Mouse (Mus musculus) MEL (cell line): ENCODE measurements around the gene Fhad1. TPM values are rescaled to one million over a fixed set of nuclear protein-coding genes. Genes with fewer than 3 reads are reported as not detected.

Source experiments
- DNase-seq: peaks from one replicate; pipeline ENCODE4 v3.0.0; 2011; ENCODE audit warnings: low read depth, low spot score
- H3K27ac ChIP-seq: 2 replicates; pipeline ENCODE4 v1.5.1; 2012; ENCODE audit warnings: low read depth, mild to moderate bottlenecking, control low read depth, low read length, moderate library complexity; ENCODE audit not compliant: control insufficient read depth
- H3K27me3 ChIP-seq, 2 experiments: fragments of 150-350 bp in 1 of 2; sonication (generic) in 1 of 2; 2 replicates each; pipeline ENCODE4 v1.6.1; 2012; ENCODE audit warnings: low read length in 2 of 2, mild to moderate bottlenecking in 2 of 2, improper control_type of control experiment in 1 of 2, moderate library complexity in 1 of 2; ENCODE audit not compliant: insufficient read depth in 2 of 2, control insufficient read depth in 1 of 2
- H3K36me3 ChIP-seq, 2 experiments: 2 replicates each; pipeline ENCODE4 v1.6.1; 2012 to 2014; ENCODE audit warnings: low read length in 2 of 2, improper control_type of control experiment in 1 of 2, inconsistent platforms in 1 of 2, mild to moderate bottlenecking in 1 of 2; ENCODE audit not compliant: insufficient read depth in 2 of 2, control insufficient read depth in 1 of 2
- H3K4me1 ChIP-seq, 2 experiments: fragments of 150-350 bp in 1 of 2; sonication (generic) in 1 of 2; 2 replicates each; pipeline ENCODE4 v1.6.1; 2012; ENCODE audit warnings: low read length in 2 of 2, improper control_type of control experiment in 1 of 2, mild to moderate bottlenecking in 1 of 2; ENCODE audit not compliant: insufficient read depth in 2 of 2, control insufficient read depth in 1 of 2
- H3K4me3 ChIP-seq, 2 experiments: fragments of 150-350 bp in 1 of 2; sonication (generic) in 1 of 2; 2 replicates each; pipeline ENCODE4 v1.5.1; 2012; ENCODE audit warnings: low read depth in 2 of 2, low read length in 2 of 2, mild to moderate bottlenecking in 2 of 2, moderate library complexity in 2 of 2, control low read depth in 1 of 2, improper control_type of control experiment in 1 of 2; ENCODE audit not compliant: control insufficient read depth in 1 of 2, insufficient read depth in 1 of 2
- H3K79me2 ChIP-seq: 2 replicates; pipeline ENCODE4 v1.6.1; 2012; ENCODE audit warnings: mild to moderate bottlenecking, low read length, moderate library complexity; ENCODE audit not compliant: control insufficient read depth, poor library complexity, insufficient read depth
- H3K9ac ChIP-seq: 2 replicates; pipeline ENCODE4 v1.6.1; 2012; ENCODE audit warnings: low read depth, mild to moderate bottlenecking, control low read depth, low read length, moderate library complexity; ENCODE audit not compliant: control insufficient read depth, poor library complexity, severe bottlenecking
- H3K9me3 ChIP-seq: fragments of 150-350 bp; sonication (generic); replicated peaks from 2 replicates; pipeline ENCODE4 v1.6.1; 2012; ENCODE audit warnings: mild to moderate bottlenecking, low read length, improper control_type of control experiment, moderate library complexity; ENCODE audit not compliant: insufficient read depth
- CHD2 ChIP-seq: IDR thresholded peaks from 2 replicates; pipeline ENCODE4 v1.6.1; 2011; ENCODE audit warnings: low read length, improper control_type of control experiment
- E2F4 ChIP-seq: IDR thresholded peaks from 2 replicates; pipeline ENCODE4 v1.6.1; 2011; ENCODE audit warnings: low read depth, low read length, improper control_type of control experiment, borderline replicate concordance
- EP300 ChIP-seq, 2 experiments: IDR thresholded peaks; 2 replicates each; pipeline ENCODE4 v1.6.1; 2011; ENCODE audit warnings: improper control_type of control experiment in 2 of 2, low read length in 2 of 2, low read depth in 1 of 2, mild to moderate bottlenecking in 1 of 2
- GABPA ChIP-seq: IDR thresholded peaks from 2 replicates; pipeline ENCODE4 v1.6.1; 2012; ENCODE audit warnings: low read depth, mild to moderate bottlenecking, inconsistent platforms, low read length, improper control_type of control experiment, moderate library complexity
- GATA1 ChIP-seq: IDR thresholded peaks from 2 replicates; pipeline ENCODE4 v1.6.1; 2011; ENCODE audit warnings: low read depth, low read length, improper control_type of control experiment
- KAT2A ChIP-seq: conservative IDR thresholded peaks from 2 replicates; pipeline ENCODE4 v1.6.1; 2012; ENCODE audit warnings: low read depth, low read length, improper control_type of control experiment, inconsistent platforms
- MAX ChIP-seq: IDR thresholded peaks from 2 replicates; pipeline ENCODE4 v1.6.1; 2011; ENCODE audit warnings: low read length, improper control_type of control experiment
- MAZ ChIP-seq: IDR thresholded peaks from 2 replicates; pipeline ENCODE4 v1.6.1; 2012; ENCODE audit warnings: low read depth, mild to moderate bottlenecking, inconsistent platforms, low read length, improper control_type of control experiment
- MEF2A ChIP-seq: IDR thresholded peaks from 2 replicates; pipeline ENCODE4 v1.6.1; 2014; ENCODE audit warnings: low read depth, mild to moderate bottlenecking, inconsistent platforms, low read length, improper control_type of control experiment; ENCODE audit not compliant: poor library complexity, insufficient replicate concordance, severe bottlenecking; ENCODE audit errors: extremely low read depth
- MXI1 ChIP-seq: IDR thresholded peaks from 2 replicates; pipeline ENCODE4 v1.6.1; 2011; ENCODE audit warnings: mild to moderate bottlenecking, low read depth, low read length, improper control_type of control experiment
- POLR2AphosphoS2 ChIP-seq: IDR thresholded peaks from 2 replicates; pipeline ENCODE4 v1.6.1; 2011; ENCODE audit warnings: low read length, improper control_type of control experiment
- RAD21 ChIP-seq: IDR thresholded peaks from 2 replicates; pipeline ENCODE4 v1.6.1; 2011; ENCODE audit warnings: mild to moderate bottlenecking, low read depth, low read length, improper control_type of control experiment
- RCOR1 ChIP-seq: IDR thresholded peaks from 2 replicates; pipeline ENCODE4 v1.6.1; 2012; ENCODE audit warnings: low read depth, mild to moderate bottlenecking, inconsistent platforms, low read length, improper control_type of control experiment
- SIN3A ChIP-seq: IDR thresholded peaks from 2 replicates; pipeline ENCODE4 v1.6.1; 2012; ENCODE audit warnings: low read length, improper control_type of control experiment, inconsistent platforms
- TAL1 ChIP-seq: IDR thresholded peaks from 2 replicates; pipeline ENCODE4 v1.6.1; 2012; ENCODE audit warnings: mild to moderate bottlenecking, inconsistent platforms, low read length, moderate library complexity, mixed read lengths
- USF1 ChIP-seq: IDR thresholded peaks from 2 replicates; pipeline ENCODE4 v1.6.1; 2014; ENCODE audit warnings: low read depth, mild to moderate bottlenecking, inconsistent platforms, low read length, improper control_type of control experiment, moderate library complexity
- USF2 ChIP-seq, 2 experiments: IDR thresholded peaks; 2 replicates each; pipeline ENCODE4 v1.6.1; 2011 to 2012; ENCODE audit warnings: improper control_type of control experiment in 2 of 2, low read length in 2 of 2, borderline replicate concordance in 1 of 2, inconsistent platforms in 1 of 2, low read depth in 1 of 2, mild to moderate bottlenecking in 1 of 2; ENCODE audit not compliant: insufficient read depth in 1 of 2
- ZC3H11A ChIP-seq: IDR thresholded peaks from 2 replicates; pipeline ENCODE4 v1.6.1; 2012; ENCODE audit warnings: low read depth, mild to moderate bottlenecking, inconsistent platforms, low read length, improper control_type of control experiment
- polyA plus RNA-seq, 2 experiments: library from polyadenylated mRNA; stranded (reverse) in 1 of 2; unstranded in 1 of 2; fragments of >175 nt in 1 of 2; fragments of >200 nt in 1 of 2; gene quantifications; 2 replicates each; pipeline versions ENCODE4 v1.2.1 to v1.2.4; 2012; ENCODE audit warnings: low replicate concordance in 2 of 2, low read depth in 1 of 2; ENCODE audit not compliant: insufficient read length in 2 of 2, insufficient read depth in 1 of 2, missing spikeins in 1 of 2
- total RNA-seq: library from RNA; depleted of rRNA; stranded (reverse); fragments of 300-350 nt; gene quantifications from 2 replicates; pipeline ENCODE4 v1.2.3, GENCODE M21; 2012

Fhad1 gene
- total and polyA plus RNA-seq, 3 experiments: not detected

DNA sequence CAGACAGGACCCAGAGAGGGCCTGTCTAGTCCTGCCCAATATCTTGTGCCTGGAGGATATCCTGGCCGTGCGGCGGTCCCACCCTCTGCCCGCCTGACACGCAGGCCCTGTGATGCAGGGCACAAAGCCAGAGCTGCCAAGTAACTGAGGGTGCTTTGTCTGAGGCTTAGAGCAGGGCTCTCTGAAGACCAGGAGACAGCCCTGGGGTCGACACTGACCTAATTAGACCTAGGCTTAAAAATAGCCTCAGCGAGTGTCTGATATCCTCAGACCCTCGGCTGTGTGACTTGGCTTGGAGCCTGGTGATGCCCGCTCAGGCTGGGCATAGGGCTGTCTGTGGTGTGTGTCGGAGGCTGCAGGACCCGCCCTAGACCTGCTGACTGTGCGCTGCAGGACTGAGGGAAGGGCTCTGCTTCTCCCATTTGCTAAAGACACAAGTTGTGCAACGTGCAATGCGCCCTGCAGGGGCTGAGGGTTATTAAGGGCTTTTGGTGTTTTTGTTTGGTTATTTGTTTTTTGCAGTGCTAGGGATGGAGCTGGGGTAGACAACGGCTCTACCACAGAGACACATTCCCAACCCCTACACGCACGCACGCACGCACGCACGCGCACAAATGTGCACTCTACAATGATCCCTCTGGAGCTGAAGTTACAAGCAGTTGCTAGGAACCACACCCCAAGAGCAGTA is 42.8 kb upstream of the Fhad1 start:
- Histone ChIP-seq H3K36me3 (no peaks in the 10 kb centered on the region), H3K9ac (no peak overlapping the region), H3K79me2 (no peaks in the 10 kb centered on the region), H3K27me3 (no peaks in the 10 kb centered on the region), H3K27ac (no peak overlapping the region), H3K4me3 (no peak overlapping the region), H3K9me3 (no peaks in the 10 kb centered on the region), H3K4me1 (no peaks in the 10 kb centered on the region)
- TF ChIP-seq POLR2AphosphoS2: no peak
- TF ChIP-seq GABPA: no peak
- no peak for TF ChIP-seq EP300 (IDR thresholded peaks at IDR 0.05; ENCODE audit: low read depth in 1 of 2, low read length in 2 of 2)
- no peak for TF ChIP-seq MAX
- no peak for TF ChIP-seq GATA1
- no peak for TF ChIP-seq RAD21
- no peak for TF ChIP-seq MAZ
- DNase-seq: no peak

DNA sequence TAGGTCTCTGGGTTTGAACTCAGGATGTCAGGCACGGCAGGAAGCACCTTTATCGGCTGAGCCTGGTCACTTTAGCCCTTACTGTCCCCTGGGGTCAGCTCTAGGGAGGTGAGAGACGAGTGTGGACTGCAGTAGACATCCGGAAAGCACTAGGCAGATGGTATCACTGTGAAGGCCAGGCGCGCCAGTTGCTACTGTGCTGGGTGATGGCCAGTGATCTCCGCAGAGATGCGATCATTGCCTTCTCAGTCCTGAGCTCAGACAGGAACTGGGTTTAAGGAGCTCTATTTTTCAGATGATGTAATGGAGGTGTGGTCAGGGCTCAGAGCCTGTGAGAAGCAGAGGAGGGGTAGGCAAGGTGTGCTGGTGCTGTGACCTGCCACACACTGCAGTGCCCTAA is 40.7 kb upstream of the Fhad1 start:
- Histone ChIP-seq H3K4me1 (no peaks in the 10 kb centered on the region), H3K79me2 (no peaks in the 10 kb centered on the region), H3K27ac (no peak overlapping the region), H3K27me3 (no peaks in the 10 kb centered on the region), H3K4me3 (no peak overlapping the region), H3K36me3 (no peaks in the 10 kb centered on the region), H3K9me3 (no peaks in the 10 kb centered on the region), H3K9ac (no peak overlapping the region)
- TF ChIP-seq USF1: no peak
- TF ChIP-seq USF2 (IDR thresholded peaks at IDR 0.05; ENCODE audit: borderline replicate concordance in 1 of 2, insufficient read depth in 1 of 2, low read depth in 1 of 2, low read length in 2 of 2): no peak
- no peak for TF ChIP-seq E2F4
- no peak for TF ChIP-seq MEF2A
- TF ChIP-seq KAT2A: no peak
- no peak for TF ChIP-seq ZC3H11A
- no peak for TF ChIP-seq MXI1
- TF ChIP-seq CHD2: no peak
- no peak for TF ChIP-seq RCOR1
- TF ChIP-seq SIN3A: no peak
- no peak for TF ChIP-seq TAL1
- TF ChIP-seq, all 39 proteins: peak for 0
- no peak for DNase-seq
